Mouse (Mus musculus): Measurements from ENCODE around the gene Lbx2.

Lbx2 gene

GRCm38 (mm10) chr6:83115011-83115671 lies 29.0 kb downstream of the Lbx2 start, which contains the start of gene Mogs:
Gene Mogs (plus strand): TSS chr6:83115496.
- DNase-seq: peak; percentile 95

DNA sequence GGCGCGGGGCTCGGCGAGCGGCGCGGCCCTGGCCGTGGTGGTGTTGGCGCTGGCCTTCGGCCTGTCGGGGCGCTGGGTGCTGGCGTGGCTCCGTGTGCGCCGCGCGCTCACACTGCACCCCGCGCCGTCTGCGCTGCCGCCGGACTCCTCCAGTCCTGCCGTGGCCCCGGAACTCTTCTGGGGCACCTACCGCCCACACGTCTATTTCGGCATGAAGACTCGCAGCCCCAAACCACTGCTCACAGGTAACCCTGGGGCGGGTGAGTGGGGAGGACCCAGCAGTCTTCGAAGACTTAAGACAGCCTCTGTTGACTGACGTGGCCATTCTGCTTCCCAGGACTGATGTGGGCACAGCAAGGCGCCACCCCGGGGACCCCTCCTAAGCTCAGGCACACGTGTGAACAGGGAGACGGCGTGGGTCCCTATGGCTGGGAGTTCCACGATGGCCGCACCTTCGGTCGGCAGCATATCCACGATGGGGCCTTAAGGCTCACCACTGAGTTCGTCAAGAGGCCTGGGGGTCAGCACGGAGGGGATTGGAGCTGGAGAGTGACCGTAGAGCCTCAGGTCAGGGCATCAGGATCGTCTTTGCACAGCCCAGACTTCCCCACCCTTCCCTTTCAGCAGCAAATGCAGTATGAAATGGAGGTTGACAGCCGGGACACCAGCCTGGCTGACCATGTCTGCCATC lies 29.7 kb downstream of the Lbx2 start:
- DNase-seq: peak; percentile 52

DNA sequence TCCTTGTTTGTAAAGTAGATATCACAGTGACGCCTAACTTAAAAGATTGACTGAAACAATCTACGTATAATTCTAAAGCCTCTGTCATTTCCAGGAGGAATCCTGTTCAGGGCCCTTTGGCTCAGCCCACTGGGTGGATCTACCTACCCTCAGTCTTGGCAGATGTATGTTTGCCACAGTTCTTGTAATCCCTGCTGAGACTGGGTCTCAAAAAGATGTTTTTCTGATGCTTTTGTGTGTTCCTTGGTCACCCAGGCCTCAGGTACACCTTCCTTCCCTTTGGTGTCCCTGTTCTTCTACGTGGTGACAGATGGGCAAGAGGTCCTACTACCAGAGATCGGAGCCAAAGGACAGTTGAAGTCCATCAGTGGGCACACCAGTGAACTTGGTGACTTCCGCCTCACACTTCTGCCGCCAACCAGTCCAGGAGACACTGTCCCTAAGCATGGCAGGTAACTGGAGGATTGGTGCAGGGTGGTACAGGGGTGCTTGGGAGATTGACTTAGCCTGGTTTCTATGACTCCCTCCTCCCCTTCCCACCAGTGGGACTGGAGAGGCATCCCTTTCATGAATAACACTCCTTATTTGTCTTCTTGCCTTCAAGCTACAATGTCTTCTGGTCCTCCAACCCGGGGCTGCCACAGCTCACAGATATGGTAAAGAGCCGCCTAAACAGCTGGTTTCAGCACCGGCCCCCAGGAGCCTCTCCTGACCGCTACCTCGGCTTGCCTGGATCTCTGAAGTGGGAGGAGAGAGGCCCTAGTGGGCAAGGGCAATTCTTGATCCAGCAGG lies 30.4 kb downstream of the Lbx2 start:
- DNase-seq: no peak

GRCm38 (mm10) chr6:83117165-83117438 lies 30.9 kb downstream of the Lbx2 start:
- DNase-seq: no peak

GRCm38 (mm10) chr6:83117616-83118015 lies 31.4 kb downstream of the Lbx2 start:
- no peak for DNase-seq

DNA sequence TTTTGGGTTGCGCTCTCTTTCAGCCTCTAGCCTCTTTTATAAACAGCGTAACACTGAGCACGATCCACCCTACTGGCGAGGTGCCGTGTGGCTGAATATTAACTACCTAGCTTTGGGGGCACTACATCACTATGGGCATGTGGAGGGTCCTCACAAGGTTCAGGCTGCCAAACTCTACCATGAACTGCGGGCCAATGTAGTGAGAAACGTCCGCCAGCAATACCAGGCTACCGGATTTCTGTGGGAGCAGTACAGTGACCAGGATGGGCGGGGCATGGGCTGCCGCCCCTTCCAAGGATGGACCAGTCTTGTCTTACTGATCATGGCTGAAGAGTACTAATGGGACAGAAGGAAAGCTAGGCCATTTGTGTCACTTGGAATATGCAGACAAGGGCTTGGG lies 32.2 kb downstream of the Lbx2 start:
- no peak for DNase-seq

DNA sequence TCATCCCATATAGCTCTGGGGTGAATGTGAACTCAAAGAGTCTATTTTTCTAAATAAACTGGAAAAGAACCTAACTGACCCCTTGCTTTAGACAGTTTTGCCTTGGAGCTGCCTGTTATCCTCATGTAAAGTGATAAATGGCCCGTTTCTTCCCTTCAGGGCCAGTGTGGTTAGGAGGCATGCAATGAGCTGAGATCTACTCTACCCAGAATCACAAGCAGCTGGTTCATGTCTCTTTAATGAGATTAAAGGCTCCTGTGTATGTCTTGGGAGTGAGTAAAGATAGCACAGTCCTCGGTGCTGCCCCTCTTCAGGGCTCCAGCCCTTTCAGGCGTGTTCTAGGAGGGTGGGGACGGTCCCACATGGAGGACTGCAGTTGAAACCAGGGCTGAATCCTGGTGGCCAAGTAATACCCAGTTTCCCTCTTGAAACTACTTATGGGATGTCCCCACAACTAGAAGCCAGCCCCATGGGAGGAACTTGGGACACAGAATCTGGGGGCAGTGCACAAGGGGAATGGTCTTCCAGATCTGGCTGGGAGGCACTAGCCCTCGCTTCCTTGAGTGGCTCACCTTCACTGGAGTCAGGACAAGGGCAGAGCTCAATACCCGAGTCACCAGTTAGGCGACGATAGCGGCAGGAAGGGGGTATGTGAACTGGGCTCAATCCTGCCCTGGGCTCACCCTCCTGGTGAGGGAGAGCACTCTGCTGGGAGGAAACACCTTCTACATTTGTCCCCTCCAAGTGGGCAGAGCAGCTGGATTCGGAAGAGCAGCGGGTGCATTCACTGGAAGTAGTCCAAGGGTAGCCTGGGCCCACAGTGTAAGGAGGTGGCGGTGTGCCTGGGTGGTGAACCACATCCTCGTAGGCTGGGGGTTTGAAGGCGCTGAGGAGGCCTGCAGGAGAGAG lies 32.9 kb downstream of the Lbx2 start:
- peak; percentile 38 for DNase-seq

- DNase-seq: no peak
Observed at GRCm38 (mm10) chr6:83119734-83120051, 33.5 kb downstream of the Lbx2 start.

DNA sequence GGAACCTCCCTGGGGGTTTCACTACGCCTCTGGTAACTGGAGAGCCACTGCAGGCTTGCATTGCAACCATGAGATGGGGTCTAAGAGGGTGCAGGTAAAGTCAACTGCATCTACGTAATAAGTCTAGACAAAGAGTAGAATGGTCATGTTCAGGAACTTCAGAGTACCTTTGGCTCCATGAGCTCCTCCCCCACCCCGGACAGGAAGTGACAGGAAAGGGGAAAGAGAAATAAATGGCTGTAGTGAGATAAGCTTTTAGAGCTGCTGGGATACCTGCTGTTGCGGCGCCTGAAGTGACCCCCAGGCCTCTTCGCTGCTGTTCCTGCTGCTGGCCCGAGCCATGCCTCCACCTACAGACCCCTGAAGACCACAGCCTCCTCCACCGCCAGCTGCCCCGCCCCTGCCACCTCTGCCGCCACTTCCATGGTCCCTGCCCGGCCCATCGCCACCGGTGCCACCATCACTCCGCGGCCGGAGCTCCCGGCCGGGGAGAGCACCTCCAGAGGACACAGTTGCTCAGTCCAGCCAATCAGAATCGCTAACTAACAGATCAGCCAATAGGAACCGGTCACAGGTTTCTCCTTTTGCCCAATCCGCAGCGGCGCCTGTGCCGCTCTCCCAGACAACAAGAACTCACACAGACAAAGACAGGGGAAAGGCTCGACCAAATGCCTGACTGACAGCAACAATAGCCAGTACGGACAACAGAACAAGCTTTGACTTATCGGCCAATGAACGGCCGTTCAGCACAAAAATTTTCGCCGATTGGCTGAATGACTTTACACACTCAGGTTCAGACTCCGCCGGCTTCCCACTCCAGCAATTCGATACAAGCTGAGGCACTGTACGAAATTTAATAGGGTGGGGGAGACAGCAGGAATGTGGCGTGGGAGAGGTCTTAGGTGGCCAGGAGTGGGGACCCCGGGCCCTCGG lies 35.0 kb downstream of the Lbx2 start, which contains the start of gene Wbp1:
Wbp1 (minus strand) TSS at position 630 of the 933 bp plus-strand sequence.
- DNase-seq: peak; percentile 92

DNA sequence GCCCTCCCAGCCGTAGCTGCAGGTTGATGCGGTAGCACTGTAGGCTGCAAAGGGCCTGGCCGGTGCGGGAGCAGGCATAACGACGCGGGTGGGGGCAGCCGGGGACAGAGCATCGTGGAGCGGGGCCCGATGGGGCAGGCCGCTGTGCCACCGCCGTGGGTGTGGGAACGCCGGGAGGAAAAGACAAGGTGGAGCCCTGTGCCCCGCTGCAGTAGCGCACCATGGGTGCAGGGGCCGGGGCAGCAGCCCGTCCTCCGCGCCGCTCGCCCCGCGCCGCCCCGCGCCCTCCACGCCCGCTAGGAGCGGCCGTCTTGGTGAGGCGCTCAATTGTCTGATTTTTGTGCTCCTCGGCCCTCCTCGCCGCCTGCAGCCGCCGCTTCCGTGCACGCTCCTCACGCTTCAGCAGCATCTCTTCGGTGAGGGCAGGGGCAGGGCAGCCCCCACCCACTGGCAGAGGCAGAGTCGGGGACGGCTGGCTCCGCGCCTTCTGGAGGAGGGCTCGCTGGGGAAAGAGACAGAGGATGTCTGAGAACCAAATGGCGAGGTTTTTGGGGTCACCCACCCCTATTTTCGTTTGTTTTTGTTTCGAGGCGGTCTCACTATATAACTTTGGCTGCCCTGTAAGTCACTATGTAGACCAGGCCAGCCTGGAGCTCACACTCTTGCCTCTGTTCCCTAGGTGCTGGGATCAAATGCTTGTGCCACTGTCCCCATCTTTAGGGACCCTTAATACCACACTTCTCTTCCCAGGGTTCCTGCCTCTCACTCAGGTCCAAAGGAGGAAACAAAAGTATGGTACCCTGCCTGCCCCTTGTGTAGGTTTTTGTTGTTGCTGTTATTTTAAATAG lies 35.9 kb downstream of the Lbx2 start:
- DNase-seq: peak; percentile 59

DNA sequence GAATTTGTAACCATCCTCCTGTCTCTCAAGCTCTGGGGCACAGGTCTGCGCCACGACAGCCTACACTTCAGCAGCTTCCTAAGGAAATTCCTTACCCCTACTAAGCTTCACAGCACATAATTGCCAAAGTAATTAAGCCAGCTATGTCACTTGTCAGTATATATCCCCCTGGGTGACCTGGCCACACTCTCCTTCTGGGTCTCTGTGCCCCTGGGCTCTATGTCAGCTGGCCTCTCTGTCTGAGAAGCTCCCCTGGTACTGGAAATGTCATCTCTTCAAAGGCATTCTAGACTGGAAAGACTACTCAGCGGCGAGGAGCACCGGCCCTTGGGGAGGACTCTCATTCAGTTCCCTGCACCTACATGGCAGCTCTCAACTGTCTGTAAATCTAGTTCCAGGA lies 36.8 kb downstream of the Lbx2 start:
- no peak for DNase-seq

DNA sequence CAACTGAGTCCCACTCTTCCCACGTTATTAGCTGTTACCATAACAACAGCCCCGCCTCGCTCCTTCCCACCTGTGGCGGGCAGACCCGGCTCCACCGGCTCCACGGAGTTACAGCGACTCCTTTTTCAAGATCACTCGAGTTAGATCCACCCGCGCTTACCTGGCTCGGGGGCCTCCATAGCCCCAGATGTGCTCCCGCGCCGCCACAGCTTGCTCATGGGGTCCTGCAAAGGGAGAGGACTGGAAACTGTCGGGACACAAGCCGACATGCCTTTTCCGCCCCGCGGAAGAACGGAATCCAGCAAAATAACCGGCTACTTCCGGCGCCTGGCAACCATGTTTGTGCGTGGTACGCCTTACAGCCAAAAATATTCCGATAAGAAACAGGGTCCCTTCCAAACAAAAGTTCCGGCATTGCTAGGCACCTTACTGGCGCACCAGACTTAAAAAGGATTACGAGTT lies 38.7 kb downstream of the Lbx2 start:
- peak; percentile 93 for DNase-seq

GRCm38 (mm10) chr6:83125331-83125730 lies 39.2 kb downstream of the Lbx2 start, which contains the start of gene Ino80b:
Gene Ino80b (minus strand): TSS chr6:83125431.
- DNase-seq: no peak

DNA sequence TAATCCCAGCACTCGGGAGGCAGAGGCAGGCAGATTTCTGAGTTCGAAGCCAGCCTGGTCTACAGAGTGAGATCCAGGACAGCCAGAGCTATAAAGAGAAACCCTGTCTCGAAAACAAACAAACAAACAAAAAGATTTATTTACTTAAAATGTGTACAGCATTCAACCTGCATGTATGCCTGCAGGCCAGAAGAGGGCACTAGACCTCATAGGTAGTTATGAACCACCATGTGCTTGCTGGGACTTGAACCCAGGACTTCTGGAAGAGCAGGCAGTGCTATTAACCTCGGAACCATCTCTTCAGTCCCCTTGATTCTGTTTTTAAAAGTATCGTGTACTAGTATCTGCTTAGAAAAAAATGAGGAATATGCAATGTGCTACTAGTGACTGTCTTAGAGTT lies 41.3 kb downstream of the Lbx2 start:
- DNase-seq: no peak

DNA sequence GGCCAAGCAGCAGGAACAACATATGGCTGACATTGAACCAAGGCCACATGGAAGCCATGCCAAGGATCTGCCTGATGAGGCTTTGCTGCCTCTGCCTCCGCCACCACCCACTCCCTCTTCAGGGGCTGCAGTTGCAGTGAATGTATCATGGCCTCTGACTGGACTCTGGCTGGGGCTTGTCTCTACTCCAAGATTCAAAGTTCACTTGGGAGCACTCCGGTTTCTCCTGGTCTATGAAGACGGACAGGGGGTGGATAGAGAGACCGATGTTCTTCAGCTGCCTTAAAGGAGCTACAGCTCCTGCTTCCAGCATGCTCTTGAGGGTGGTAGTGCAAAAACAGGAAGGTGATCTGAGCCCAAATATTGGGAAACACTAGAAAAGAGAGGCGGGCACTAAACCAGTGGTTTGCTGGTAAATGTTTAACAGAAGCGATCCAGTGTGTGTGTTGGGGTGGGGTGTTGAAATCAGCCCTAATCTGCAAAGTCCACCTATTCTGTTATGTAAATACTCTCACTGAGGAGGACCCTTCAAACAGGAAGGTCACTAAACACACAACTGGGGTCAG lies 45.4 kb downstream of the Lbx2 start:
- DNase-seq: no peak

- no peak for DNase-seq
Observed at GRCm38 (mm10) chr6:83132176-83132919, 46.2 kb downstream of the Lbx2 start.

DNA sequence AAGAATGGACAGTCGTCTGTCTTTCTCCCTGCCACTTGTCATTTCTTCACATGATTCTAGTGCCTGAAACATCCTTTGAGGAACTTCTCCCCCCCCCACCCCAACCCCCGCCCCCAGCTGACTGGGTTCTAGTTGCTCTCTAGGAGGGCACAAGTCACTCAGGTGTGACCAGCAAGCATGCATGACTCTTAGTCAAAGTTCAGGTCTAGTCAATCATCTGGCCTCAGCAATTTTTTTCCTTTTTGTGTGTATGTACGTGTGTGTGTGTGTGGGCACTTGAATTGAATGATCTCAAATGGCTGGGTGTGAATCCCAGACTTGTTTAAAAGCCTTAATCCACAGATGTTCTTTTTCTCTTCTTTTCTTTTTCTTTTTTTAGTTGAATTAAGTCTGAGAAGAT lies 48.1 kb downstream of the Lbx2 start:
- DNase-seq: no peak

GRCm38 (mm10) chr6:83134951-83135513 lies 48.9 kb downstream of the Lbx2 start, which contains the start of gene Rtkn:
Gene Rtkn (plus strand): TSS chr6:83135463.
- no peak for DNase-seq

DNA sequence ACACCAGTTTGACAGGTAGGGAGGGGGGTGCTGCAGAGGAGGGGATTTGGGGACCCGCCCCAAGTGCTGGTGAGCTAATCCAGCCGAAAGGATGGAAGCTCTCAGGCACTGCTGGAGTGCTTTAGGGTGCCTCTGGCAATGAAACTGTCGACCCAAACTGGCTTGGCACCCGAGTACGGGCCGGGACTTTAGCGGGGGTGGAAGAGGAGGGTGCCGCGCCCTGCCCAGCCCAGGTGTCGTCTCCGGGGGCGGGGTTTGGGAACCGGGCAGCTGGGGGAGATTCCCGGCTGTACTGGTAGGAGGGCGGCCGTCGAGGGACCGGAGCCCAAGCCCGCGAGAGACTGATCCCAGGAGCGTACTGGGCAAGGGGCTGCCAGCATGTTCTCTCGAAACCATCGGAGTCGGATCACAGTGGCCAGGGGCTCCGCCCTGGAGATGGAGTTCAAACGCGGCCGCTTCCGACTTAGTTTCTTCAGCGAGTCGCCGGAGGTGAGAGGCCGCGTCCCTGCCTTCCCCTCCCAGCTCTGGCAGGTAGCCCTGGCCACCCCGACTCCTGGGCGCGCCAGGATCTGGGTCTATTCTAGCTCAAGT lies 49.5 kb downstream of the Lbx2 start:
- DNase-seq: peak; percentile 23
